Mouse (Mus musculus): ENCODE measurements around the gene Syngr2. TPM values are rescaled to one million over a fixed set of nuclear protein-coding genes. Genes with fewer than 3 reads are reported as not detected.

Gene Syngr2
- 107 and 115 TPM in 2 replicates for polyA plus RNA-seq (2015; fragmentation: Nextera tagmentation; extraction: Ambion mirVana)

DNA sequence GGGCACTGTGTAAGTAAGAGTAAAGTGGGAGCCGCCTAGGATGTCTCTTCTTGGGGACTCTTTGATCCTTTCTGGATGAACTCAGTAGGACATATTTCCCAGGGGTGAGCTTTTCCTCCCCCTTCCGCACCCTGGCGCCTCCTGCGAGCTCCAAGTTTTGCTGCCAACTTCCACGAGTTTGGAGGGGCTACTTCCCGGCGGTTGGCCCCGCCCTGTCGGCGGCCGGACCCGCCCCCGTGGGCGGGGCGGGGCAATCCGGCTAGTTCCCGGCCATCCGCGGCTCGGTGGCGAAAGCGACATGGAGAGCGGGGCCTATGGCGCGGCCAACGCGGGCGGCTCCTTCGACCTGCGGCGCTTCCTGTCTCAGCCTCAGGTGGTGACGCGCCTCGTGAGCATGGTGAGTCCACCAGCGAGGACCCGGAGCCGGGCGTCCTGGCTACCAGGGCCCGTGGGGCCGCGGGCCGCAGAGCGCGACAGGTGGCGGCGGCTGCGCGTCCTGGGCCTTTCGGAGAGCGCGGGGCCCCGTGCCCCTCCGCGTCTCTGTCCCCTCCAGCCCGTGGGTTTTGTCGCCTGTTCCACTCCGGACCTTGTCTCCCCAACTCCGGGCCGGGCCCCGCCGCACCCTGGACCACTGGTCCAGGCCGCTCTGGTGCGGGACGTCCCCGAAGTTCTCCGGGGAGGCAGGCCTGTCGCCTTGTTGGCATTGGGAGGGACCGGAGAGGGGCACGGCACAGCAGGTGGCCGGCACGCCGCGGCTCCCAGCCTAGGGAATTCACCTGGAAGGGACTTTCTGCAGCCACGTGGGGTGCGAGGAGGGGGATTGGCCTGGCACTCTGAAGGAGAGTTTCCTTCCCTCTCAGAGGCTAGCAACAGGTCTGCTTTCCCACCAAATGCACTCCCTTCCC is at the start of gene Syngr2, which contains the start of gene Gm20708:
Gene Syngr2 (plus strand): TSS at position 262 of the 905 bp plus-strand sequence.
Gene Gm20708 (plus strand): TSS at position 262 of the 905 bp plus-strand sequence.
- H3K9ac ChIP-seq (ENCODE audit: low read depth, low read length) = peak within 1 kb of the TSS; percentile 74
- H3K4me2 ChIP-seq (ENCODE audit: low read length) = peak within 1 kb of the TSS; percentile 82
- H3K27ac ChIP-seq = peak within 1 kb of the TSS; percentile 75
- H3K4me1 ChIP-seq (replicated peaks; ENCODE audit: insufficient read depth, low read length) = peaks cover 3% of the 10 kb centered on the region; the same call in 1 of the 2 replicates
- H3K36me3 ChIP-seq (ENCODE audit: insufficient read depth, low read length) = peaks cover 20% of the 10 kb centered on the region
- ATAC-seq (replicated peaks; ENCODE audit: low FRiP score, low read depth) (peak; percentile 74), DNase-seq (ENCODE audit: low spot score) (peak; percentile 82)
- H3K9me3 ChIP-seq (replicated peaks; ENCODE audit: low read length) = no peaks in the 10 kb centered on the region
- WGBS = under 1% methylated on average over 64 of the region's 75 CpGs
- peak within 1 kb of the TSS; percentile 71 for H3K4me3 ChIP-seq (replicated peaks; ENCODE audit: low read depth, low read length)
- H3K27me3 ChIP-seq (ENCODE audit: insufficient read depth, low read length) = no peaks in the 10 kb centered on the region
- no peak for TF ChIP-seq CTCF (IDR thresholded peaks at IDR 0.05; ENCODE audit: low read depth)

DNA sequence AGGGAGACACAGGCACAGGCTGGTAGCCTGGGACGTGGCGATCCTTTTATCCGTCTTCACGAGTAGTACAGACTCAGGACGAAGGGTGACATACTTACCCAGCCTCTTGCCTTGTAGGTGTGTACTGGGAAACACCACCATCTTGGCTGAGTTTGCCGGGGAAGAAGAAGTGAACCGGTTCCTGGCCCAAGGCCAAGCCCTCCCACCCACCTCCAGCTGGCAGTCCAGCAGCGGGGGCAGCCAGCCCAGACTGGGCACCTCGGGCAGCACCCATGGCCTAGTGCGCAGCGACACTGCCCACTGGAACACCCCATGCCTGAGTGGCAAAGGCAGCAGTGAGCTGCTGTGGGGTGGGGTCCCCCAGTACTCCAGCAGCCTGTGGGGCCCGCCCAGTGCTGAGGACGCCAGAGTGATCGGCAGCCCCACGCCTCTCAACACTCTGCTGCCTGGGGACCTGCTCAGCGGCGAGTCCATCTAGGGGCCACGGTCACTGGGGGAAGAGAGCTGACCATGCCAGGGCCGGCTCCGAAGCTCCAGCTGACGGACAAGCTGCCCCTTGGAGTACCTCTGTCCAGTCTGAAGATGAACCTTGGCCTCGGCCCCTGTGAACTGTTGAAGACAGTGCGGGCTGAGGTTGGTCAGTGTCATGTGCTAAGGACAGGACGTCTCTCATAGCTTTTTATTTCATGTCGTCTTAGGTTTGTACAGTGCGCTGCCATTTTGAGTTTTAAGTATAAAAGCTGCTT is 48.9 kb upstream of the Syngr2 start:
- H3K4me2 ChIP-seq (ENCODE audit: low read length) = no peak overlapping the region
- no peaks in the 10 kb centered on the region for H3K9me3 ChIP-seq (replicated peaks; ENCODE audit: low read length)
- peak overlapping the region; percentile 50; the same call in 1 of the 2 replicates for H3K27ac ChIP-seq
- no peak for DNase-seq (ENCODE audit: low spot score)
- H3K36me3 ChIP-seq (ENCODE audit: insufficient read depth, low read length) = peaks cover 56% of the 10 kb centered on the region
- no peaks in the 10 kb centered on the region for H3K27me3 ChIP-seq (ENCODE audit: insufficient read depth, low read length)
- WGBS = 79% methylated on average over 26 of the region's 26 CpGs
- peak; percentile 50 for ATAC-seq (replicated peaks; ENCODE audit: low FRiP score, low read depth)
- no peak overlapping the region for H3K4me3 ChIP-seq (replicated peaks; ENCODE audit: low read depth, low read length)
- TF ChIP-seq CTCF (IDR thresholded peaks at IDR 0.05; ENCODE audit: low read depth) = no peak
- no peak overlapping the region for H3K9ac ChIP-seq (ENCODE audit: low read depth, low read length)
- H3K4me1 ChIP-seq (replicated peaks; ENCODE audit: insufficient read depth, low read length) = no peaks in the 10 kb centered on the region

DNA sequence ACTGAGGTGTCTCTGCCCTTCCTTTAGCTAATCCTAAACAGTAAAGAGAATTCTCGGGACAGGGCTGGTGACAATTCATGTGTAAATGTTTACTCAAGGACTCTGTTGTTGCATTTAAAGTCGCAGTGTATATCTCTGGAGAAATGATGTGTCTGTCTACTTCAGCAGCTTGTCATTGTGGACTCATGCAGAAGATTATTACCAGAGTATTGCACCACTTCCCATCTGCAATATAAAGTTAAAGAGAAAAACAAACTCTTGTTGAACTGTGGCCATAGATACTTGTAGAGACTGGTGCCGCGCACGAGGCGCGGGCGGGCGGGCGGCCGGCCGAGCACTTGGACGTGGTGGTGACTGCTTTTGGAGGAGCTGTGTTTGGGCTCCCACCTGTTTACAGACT is 47.7 kb upstream of the Syngr2 start:
- Histone ChIP-seq H3K36me3 (ENCODE audit: insufficient read depth, low read length) (peaks cover 52% of the 10 kb centered on the region), H3K9me3 (replicated peaks; ENCODE audit: low read length) (no peaks in the 10 kb centered on the region), H3K27ac (no peak overlapping the region), H3K4me2 (ENCODE audit: low read length) (no peak overlapping the region), H3K9ac (ENCODE audit: low read depth, low read length) (no peak overlapping the region), H3K4me1 (replicated peaks; ENCODE audit: insufficient read depth, low read length) (0 out of 2 replicates have a peak, but pooled peaks cover 3% of the 10 kb centered on the region), H3K4me3 (replicated peaks; ENCODE audit: low read depth, low read length) (no peak overlapping the region), H3K27me3 (ENCODE audit: insufficient read depth, low read length) (no peaks in the 10 kb centered on the region)
- no peak for DNase-seq (ENCODE audit: low spot score)
- 83% methylated on average over 13 of the region's 13 CpGs for WGBS
- TF ChIP-seq CTCF (IDR thresholded peaks at IDR 0.05; ENCODE audit: low read depth) = no peak
- ATAC-seq (replicated peaks; ENCODE audit: low FRiP score, low read depth) = no peak

DNA sequence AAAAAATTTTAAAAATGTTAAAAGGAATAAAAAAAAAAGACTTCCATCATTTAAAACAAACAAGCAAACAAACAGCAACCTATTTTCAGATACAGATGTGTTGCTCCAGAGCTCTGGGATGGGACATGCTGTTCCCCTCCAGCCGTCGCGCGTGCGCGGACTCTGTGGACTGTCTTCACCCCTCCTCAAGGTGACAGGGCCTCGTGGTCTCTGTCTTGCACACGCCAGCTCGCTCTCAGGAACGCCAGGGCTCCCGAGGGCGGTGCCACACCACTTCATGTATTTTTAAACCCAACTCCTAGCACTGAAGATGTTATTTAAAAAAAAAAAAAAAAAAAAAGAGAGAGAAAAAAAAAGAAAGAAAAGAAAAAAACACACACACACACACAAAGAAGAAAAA is 47.2 kb upstream of the Syngr2 start:
- WGBS = 73% methylated on average over 12 of the region's 12 CpGs
- TF ChIP-seq CTCF (IDR thresholded peaks at IDR 0.05; ENCODE audit: low read depth) = no peak
- H3K36me3 ChIP-seq (ENCODE audit: insufficient read depth, low read length) = peaks cover 48% of the 10 kb centered on the region
- H3K27me3 ChIP-seq (ENCODE audit: insufficient read depth, low read length) = no peaks in the 10 kb centered on the region
- H3K4me1 ChIP-seq (replicated peaks; ENCODE audit: insufficient read depth, low read length) = 0 out of 2 replicates have a peak, but pooled peaks cover 3% of the 10 kb centered on the region
- ATAC-seq (replicated peaks; ENCODE audit: low FRiP score, low read depth) (no peak), DNase-seq (ENCODE audit: low spot score) (no peak)
- no peak overlapping the region for H3K4me2 ChIP-seq (ENCODE audit: low read length)
- no peak overlapping the region for H3K4me3 ChIP-seq (replicated peaks; ENCODE audit: low read depth, low read length)
- no peak overlapping the region for H3K27ac ChIP-seq
- no peak overlapping the region for H3K9ac ChIP-seq (ENCODE audit: low read depth, low read length)
- H3K9me3 ChIP-seq (replicated peaks; ENCODE audit: low read length) = no peaks in the 10 kb centered on the region

GRCm38 (mm10) chr11:117764319-117764718 is 45.1 kb upstream of the Syngr2 start:
- DNase-seq (ENCODE audit: low spot score) (no peak), ATAC-seq (replicated peaks; ENCODE audit: low FRiP score, low read depth) (no peak)
- Histone ChIP-seq H3K4me3 (replicated peaks; ENCODE audit: low read depth, low read length) (no peak overlapping the region), H3K27ac (no peak overlapping the region), H3K9ac (ENCODE audit: low read depth, low read length) (no peak overlapping the region), H3K4me2 (ENCODE audit: low read length) (no peak overlapping the region), H3K27me3 (ENCODE audit: insufficient read depth, low read length) (no peaks in the 10 kb centered on the region), H3K36me3 (ENCODE audit: insufficient read depth, low read length) (peaks cover 40% of the 10 kb centered on the region), H3K9me3 (replicated peaks; ENCODE audit: low read length) (no peaks in the 10 kb centered on the region), H3K4me1 (replicated peaks; ENCODE audit: insufficient read depth, low read length) (0 out of 2 replicates have a peak, but pooled peaks cover 3% of the 10 kb centered on the region)
- TF ChIP-seq CTCF (IDR thresholded peaks at IDR 0.05; ENCODE audit: low read depth) = no peak
- WGBS = 87% methylated on average over 9 of the region's 9 CpGs

DNA sequence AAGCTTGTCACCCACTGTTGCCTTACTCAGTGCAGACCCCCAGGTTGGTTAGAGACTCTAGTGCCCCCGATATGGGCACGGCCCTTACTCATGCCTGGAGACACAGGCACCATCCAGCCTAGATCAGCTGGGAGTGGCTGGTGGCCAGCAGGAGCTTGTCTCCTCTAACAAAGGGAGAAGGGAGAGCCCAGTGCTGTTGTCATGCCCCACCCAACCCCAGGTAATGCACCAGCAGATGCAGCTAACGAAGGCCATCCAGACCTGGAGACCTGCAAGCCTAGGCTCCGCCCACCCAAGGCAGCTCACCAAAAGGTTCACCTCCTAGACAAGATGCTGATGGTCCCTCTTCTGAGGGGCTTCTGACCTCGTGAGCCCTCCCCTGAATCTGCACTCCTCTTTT is 44.1 kb upstream of the Syngr2 start:
- no peak for DNase-seq (ENCODE audit: low spot score)
- Histone ChIP-seq H3K36me3 (ENCODE audit: insufficient read depth, low read length) (peaks cover 32% of the 10 kb centered on the region; the same call in 1 of the 2 replicates), H3K27ac (no peak overlapping the region), H3K4me1 (replicated peaks; ENCODE audit: insufficient read depth, low read length) (0 out of 2 replicates have a peak, but pooled peaks cover 3% of the 10 kb centered on the region), H3K27me3 (ENCODE audit: insufficient read depth, low read length) (no peaks in the 10 kb centered on the region), H3K4me2 (ENCODE audit: low read length) (no peak overlapping the region), H3K9me3 (replicated peaks; ENCODE audit: low read length) (no peaks in the 10 kb centered on the region), H3K4me3 (replicated peaks; ENCODE audit: low read depth, low read length) (no peak overlapping the region), H3K9ac (ENCODE audit: low read depth, low read length) (no peak overlapping the region)
- ATAC-seq (replicated peaks; ENCODE audit: low FRiP score, low read depth) = no peak; the same call in 1 of the 2 replicates
- WGBS = 92% methylated on average over 5 of the region's 5 CpGs
- TF ChIP-seq CTCF (IDR thresholded peaks at IDR 0.05; ENCODE audit: low read depth) = no peak
